Mouse (Mus musculus) cortical plate, adult 2 months (tissue): ENCODE data around the gene Cdk5r2.

Source experiments
- CTCF ChIP-seq: fragments of 200-500 bp; IDR thresholded peaks from 2 replicates; pipeline ENCODE4 v1.5.1; 2011; ENCODE audit warnings: mild to moderate bottlenecking, control low read depth, low read length; ENCODE audit not compliant: insufficient read depth; ENCODE audit errors: extremely low read depth
- POLR2A ChIP-seq: fragments of 200-500 bp; IDR thresholded peaks from 2 replicates; pipeline ENCODE4 v1.6.1; 2011; ENCODE audit warnings: mild to moderate bottlenecking, low read length, control low read depth; ENCODE audit not compliant: insufficient read depth; ENCODE audit errors: extremely low read depth

- TF ChIP-seq CTCF (no peak), POLR2A (no peak)
Measured at GRCm38 (mm10) chr1:74805843-74806242, 48.9 kb upstream of the Cdk5r2 start.
